Mouse (Mus musculus) testis, adult 2 months (tissue): ENCODE data around the gene Mbd6. TPM values are rescaled to one million over a fixed set of nuclear protein-coding genes. Genes with fewer than 3 reads are reported as not detected.
A peak's percentile ranks its signal among the peaks of the same experiment; 100 is the strongest.

Source experiments
- H3K27ac ChIP-seq: fragments of 200-500 bp; 2 replicates; pipeline ENCODE4 v1.5.1; 2012; ENCODE audit warnings: low read depth, low read length; ENCODE audit not compliant: control insufficient read depth, insufficient read depth
- H3K27me3 ChIP-seq: fragments of 200-500 bp; 2 replicates; pipeline ENCODE4 v1.6.1; 2012; ENCODE audit warnings: mild to moderate bottlenecking, low read length, moderate library complexity; ENCODE audit not compliant: control insufficient read depth, insufficient read depth
- H3K36me3 ChIP-seq: fragments of 200-500 bp; 2 replicates; pipeline ENCODE4 v1.6.1; 2012; ENCODE audit warnings: mild to moderate bottlenecking, low read length; ENCODE audit not compliant: control insufficient read depth, insufficient read depth
- H3K4me1 ChIP-seq: fragments of 200-500 bp; 2 replicates; pipeline ENCODE4 v1.6.1; 2012; ENCODE audit warnings: low read length; ENCODE audit not compliant: control insufficient read depth, insufficient read depth
- H3K4me3 ChIP-seq: fragments of 200-500 bp; 2 replicates; pipeline ENCODE4 v1.5.1; 2012; ENCODE audit warnings: low read depth, mild to moderate bottlenecking, low read length, moderate library complexity, mixed read lengths; ENCODE audit not compliant: control insufficient read depth
- CTCF ChIP-seq: fragments of 200-500 bp; IDR thresholded peaks from 2 replicates; pipeline ENCODE4 v1.5.1; 2012; ENCODE audit warnings: low read depth, mild to moderate bottlenecking, inconsistent platforms, low read length, moderate library complexity; ENCODE audit not compliant: control insufficient read depth, insufficient read depth, insufficient replicate concordance
- POLR2A ChIP-seq: fragments of 200-500 bp; IDR thresholded peaks from 2 replicates; pipeline ENCODE4 v1.6.1; 2012; ENCODE audit warnings: low read depth, mild to moderate bottlenecking, inconsistent platforms, low read length, moderate library complexity; ENCODE audit not compliant: control insufficient read depth
- polyA plus RNA-seq: library from polyadenylated mRNA; depleted of rRNA; stranded (reverse); fragments of >200 nt; gene quantifications from 2 replicates; pipeline ENCODE4 v1.2.3, GENCODE M21; 2012

Gene Mbd6
- polyA plus RNA-seq, 1 experiment, result 74.1 TPM

DNA sequence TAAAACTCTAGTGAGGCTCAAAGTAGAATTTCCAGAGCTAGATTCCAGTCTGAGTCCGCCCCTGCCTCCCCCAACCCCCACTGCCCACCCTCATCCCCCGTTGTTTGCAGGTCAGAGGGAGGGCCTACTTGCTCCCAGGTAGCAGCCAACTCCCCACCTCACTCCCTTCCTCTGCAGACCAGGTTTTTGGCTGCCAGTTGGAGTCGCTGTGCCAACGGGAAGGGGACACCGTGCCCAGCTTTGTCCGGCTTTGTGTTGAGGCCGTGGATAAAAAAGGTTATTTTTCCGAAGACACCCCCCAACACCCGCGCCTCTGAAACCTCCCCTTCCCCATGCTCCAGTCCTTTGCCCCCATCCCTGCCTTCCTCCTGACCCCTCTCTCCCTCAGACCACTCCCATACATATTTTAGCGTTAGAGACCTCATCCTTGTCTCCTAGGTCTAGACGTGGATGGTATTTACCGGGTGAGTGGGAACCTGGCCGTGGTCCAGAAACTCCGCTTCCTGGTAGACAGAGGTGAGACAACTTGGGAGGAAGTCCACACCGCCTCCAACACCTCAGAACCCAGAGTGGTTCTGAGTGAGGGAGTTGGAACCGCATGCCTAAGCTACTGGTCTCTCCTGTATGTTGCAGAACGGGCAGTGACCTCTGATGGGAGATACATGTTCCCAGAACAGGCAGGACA, 38.8 kb upstream of the Mbd6 start:
- H3K4me1 ChIP-seq, result peaks cover 30% of the 10 kb centered on the region
- H3K27me3 ChIP-seq, result peaks cover 7% of the 10 kb centered on the region
- no peak for TF ChIP-seq POLR2A
- no peak for TF ChIP-seq CTCF
- H3K27ac ChIP-seq, result no peak overlapping the region
- H3K36me3 ChIP-seq, result no peaks in the 10 kb centered on the region
- H3K4me3 ChIP-seq, result no peak overlapping the region

DNA sequence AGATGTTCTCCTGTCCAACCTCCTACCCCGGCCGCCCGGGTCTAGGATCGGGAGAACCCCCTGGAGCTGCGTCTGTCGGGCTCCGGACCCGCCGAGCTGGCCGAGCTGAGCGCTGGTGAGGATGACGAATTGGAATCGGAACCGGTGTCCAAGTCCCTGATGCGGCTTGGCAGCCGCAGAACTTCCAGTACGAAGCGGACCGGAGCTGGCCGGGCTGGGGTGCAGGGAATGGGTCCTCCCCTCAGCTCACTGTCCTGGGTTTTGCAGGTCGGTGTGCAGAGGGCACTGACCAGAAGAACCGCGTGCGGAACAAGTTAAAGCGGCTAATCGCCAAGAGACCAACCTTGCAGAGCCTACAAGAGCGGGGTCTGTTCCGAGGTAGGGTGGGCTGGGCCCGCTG, 38.0 kb upstream of the Mbd6 start:
- peaks cover 30% of the 10 kb centered on the region for H3K4me1 ChIP-seq
- TF ChIP-seq POLR2A, result no peak
- no peak for TF ChIP-seq CTCF
- no peaks in the 10 kb centered on the region for H3K36me3 ChIP-seq
- no peak overlapping the region for H3K27ac ChIP-seq
- H3K27me3 ChIP-seq, result peaks cover 7% of the 10 kb centered on the region
- H3K4me3 ChIP-seq, result peak overlapping the region; percentile 55

DNA sequence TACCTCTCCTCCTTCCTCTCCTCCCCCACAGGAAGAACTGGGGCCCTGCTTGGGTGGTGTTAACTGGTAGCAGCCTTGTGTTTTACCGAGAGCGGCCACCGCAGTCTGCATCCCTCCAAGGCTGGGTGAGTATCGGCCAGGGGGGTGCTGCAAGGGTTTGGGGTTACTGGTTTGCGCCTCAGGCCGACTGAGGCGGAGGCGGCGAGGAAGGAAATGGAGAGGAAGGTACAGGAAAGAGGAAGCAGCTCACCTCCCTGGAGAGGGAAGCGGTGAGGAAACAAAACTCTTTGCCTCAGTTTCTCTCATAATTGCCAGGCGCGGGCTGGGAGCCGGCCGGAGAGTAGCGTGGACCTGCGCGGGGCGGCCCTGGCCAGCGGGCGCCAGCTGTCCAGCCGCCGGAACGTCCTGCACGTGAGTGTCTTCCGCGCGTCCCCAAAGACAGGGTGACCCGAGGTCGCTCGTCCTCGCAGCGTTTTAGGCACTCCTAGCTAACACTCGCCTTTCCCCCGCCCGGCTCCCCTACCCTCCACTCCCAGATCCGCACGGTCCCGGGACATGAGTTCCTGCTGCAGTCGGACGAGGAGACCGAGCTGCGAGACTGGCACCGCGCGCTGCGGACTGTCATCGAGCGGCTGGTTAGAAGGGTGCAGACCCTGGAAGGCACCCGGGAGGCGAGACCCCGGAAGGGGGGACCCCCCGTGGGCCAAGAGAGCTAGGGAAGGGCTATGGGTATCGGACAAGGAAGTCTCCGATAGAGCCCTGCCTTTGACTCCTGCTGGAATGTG, 37.4 kb upstream of the Mbd6 start:
- peaks cover 7% of the 10 kb centered on the region for H3K27me3 ChIP-seq

DNA sequence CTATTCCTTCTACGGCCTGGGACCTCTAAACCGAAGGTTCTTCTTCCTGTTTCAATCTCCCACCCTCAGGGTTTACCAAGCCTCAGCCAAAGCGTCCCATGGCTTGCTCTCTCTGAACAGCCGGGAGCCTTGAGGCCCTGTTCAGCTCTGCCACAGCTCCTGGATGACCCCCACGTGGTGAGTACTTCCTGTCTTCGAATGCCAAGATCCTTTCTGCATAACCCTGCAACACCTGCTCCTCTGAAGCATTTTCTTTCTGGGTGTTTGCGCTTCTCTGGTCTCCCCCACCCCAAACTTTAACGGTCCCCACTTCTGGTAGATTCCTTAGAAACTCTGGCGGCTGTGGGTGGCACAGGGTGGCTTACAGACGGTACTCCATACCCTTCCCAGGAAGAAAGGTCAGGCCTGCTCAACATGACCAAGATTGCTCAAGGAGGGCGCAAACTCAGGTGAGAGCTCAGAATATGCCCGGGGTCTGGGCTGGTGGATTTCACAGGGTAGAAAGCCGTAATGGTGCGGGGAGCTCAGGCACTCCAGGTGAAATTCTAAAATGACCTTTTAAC, 36.7 kb upstream of the Mbd6 start:
- peaks cover 30% of the 10 kb centered on the region for H3K4me1 ChIP-seq
- TF ChIP-seq CTCF, result no peak; the same call in 1 of the 2 replicates
- TF ChIP-seq POLR2A, result no peak
- no peaks in the 10 kb centered on the region for H3K36me3 ChIP-seq
- no peak overlapping the region for H3K27ac ChIP-seq
- H3K27me3 ChIP-seq, result peaks cover 7% of the 10 kb centered on the region
- H3K4me3 ChIP-seq, result no peak overlapping the region

More for the DNA sequence above, 37.4 kb upstream of the Mbd6 start:
- H3K4me3 ChIP-seq, result peak overlapping the region; percentile 55
- H3K4me1 ChIP-seq, result peaks cover 30% of the 10 kb centered on the region
- TF ChIP-seq POLR2A (no peak), CTCF (no peak)
- no peaks in the 10 kb centered on the region for H3K36me3 ChIP-seq
- H3K27ac ChIP-seq, result no peak overlapping the region

DNA sequence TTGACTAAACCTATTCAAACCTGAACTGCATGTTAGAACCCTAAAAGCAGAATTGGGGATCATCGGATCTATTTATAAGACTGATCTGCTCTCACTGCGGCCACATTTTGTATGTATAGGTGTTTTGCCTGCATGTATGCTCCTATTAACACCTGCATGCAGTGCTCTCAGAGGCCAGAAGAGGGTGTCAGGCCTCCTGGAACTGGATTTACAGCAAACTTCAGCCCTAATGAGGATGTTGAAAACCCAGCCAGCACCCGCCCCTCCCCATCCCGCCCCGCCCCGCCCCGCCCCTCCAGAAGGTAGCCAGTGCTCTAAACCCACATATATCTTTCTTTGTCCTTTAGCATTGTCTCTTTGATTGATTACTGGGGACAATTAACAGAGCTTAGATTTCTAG, 35.7 kb upstream of the Mbd6 start:
- H3K4me3 ChIP-seq, result no peak overlapping the region
- H3K36me3 ChIP-seq, result no peaks in the 10 kb centered on the region
- H3K27ac ChIP-seq, result no peak overlapping the region
- H3K27me3 ChIP-seq, result peaks cover 7% of the 10 kb centered on the region
- no peak for TF ChIP-seq CTCF
- TF ChIP-seq POLR2A, result no peak
- H3K4me1 ChIP-seq, result peaks cover 30% of the 10 kb centered on the region

DNA sequence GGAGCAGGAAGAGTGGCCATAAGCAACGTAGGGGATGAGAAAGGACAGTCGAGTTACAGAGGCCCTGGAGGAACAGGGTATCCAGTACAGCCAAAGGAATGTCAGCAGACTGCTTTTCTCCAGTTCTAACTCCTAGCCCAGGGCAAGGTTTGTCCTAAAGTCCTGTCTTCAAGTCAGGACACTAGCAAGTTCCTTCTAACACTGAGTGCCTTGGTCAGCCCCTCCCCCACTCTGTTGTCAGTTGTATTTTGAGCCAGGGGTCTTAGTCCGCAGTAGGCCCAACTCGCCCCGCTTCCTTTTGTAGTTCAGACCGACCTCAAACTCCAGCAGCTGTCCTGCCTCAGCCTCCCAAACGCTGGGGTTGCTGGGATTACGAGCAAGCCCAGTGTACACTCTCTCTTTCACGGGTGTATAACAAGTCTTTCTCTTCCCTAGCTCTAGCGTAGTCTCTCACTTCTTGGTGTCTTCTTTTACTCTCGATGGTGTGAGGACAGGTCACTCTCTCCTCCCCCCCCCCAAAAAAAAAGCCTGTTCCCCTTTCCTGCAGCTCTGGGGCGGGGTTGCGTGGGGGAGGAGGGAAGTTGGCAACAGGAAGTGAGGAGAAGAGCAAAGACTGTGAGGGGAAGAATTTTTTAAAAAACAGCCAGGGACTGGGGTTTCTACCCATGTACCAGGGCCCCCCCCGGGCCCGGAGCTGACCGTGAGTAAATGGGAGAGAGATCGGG, 34.5 kb upstream of the Mbd6 start:
- H3K4me3 ChIP-seq, result no peak overlapping the region; the same call in 1 of the 2 replicates

More for the DNA sequence above, 34.5 kb upstream of the Mbd6 start:
- H3K4me1 ChIP-seq, result peaks cover 30% of the 10 kb centered on the region
- TF ChIP-seq POLR2A (no peak), CTCF (no peak)
- H3K27me3 ChIP-seq, result peaks cover 7% of the 10 kb centered on the region
- H3K27ac ChIP-seq, result no peak overlapping the region
- H3K36me3 ChIP-seq, result no peaks in the 10 kb centered on the region
